Mouse (Mus musculus): ENCODE measurements around the gene Crhbp.

The Crhbp gene

GRCm38 (mm10) chr13:95444824-95445223 lies at the start of gene Crhbp:
Gene Crhbp, minus strand, starts transcription at chr13:95444924.
- in situ Hi-C loops (cut with MboI; ENCODE audit: low sequenced_read_pairs), result no loop called here

GRCm38 (mm10) chr13:95493296-95493695 lies 48.6 kb upstream of the Crhbp start:
- in situ Hi-C loops (cut with MboI; ENCODE audit: low sequenced_read_pairs), result no loop called here

GRCm38 (mm10) chr13:95491327-95491726 lies 46.6 kb upstream of the Crhbp start:
- in situ Hi-C loops (cut with MboI; ENCODE audit: low sequenced_read_pairs), result no loop called here

- in situ Hi-C loops (cut with MboI; ENCODE audit: low sequenced_read_pairs), result no loop called here
These were observed 39.9 kb upstream of the Crhbp start for GRCm38 (mm10) chr13:95484664-95485063.

- in situ Hi-C loops (cut with MboI; ENCODE audit: low sequenced_read_pairs), result no loop called here
These were observed 36.7 kb upstream of the Crhbp start for GRCm38 (mm10) chr13:95481428-95481827.

DNA sequence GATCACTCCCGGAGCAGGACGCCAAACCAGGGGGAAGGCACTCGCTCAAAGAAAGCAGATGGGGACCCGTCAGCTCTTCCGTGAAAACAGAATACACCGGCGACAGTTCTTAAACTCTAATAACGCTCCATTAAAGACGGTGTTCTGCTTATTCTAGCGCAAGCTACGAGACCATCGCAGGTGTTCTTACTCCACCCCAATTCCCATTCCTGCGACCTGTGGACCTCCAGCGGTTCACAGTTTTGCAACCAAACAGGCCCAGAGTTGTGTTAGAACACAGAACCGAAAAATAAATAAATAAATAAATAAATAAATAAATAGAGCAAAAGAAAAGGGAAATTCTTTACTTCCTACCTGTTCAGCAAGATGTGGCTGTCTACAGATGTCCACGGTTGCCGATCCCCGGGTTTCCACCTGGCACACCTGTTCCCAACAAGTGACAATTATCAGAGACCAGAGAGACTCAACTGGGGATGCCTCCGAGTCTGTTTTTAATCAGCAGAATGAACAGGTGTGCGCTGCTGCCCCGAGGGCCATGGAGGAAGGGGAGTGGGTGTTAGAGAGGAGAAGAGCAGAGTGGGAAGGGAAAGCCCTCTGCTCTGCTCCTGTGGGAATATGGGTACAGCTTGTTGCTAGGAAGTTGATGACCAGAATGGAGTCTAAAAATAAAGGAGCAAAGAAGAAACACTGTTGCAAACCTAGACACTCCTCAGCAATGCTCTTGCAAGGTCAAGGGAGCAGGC lies 34.1 kb upstream of the Crhbp start, which contains the start of gene S100z:
Gene S100z (minus strand): TSS at position 51 of the 743 bp plus-strand sequence.
- in situ Hi-C loops (cut with MboI; ENCODE audit: low sequenced_read_pairs), result no loop called here

GRCm38 (mm10) chr13:95477173-95477572 lies 32.4 kb upstream of the Crhbp start:
- in situ Hi-C loops (cut with MboI; ENCODE audit: low sequenced_read_pairs), result no loop called here

- in situ Hi-C loops (cut with MboI; ENCODE audit: low sequenced_read_pairs), result no loop called here
These were observed 30.4 kb upstream of the Crhbp start for GRCm38 (mm10) chr13:95475124-95475523.

DNA sequence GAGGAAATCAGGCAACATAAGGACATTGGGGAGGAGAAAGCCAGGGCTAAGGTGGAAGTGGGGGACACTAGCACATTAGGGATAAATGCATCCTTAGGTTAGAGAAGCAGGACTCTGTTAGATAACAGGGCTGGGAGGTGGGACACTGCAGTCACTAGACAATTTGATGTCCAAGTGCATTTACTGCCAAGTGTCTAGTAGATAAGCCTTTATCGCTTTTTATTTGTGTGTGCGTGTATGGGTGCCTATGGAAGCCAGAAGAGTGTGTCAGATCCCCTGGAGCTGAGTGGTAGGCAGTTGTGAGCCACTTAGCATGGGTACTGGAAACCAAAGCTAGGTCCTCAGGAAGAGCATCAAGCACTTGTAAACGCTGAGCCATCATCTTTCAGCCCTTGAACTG lies 29.6 kb upstream of the Crhbp start:
- in situ Hi-C loops (cut with MboI; ENCODE audit: low sequenced_read_pairs), result loop anchor here (5.0 kb wide), 1 partner anchor 87 kb away; no protein-coding TSS in a partner anchor

- in situ Hi-C loops (cut with MboI; ENCODE audit: low sequenced_read_pairs), result loop anchor here (5.0 kb wide), 1 partner anchor 84 kb away; no protein-coding TSS in a partner anchor
These were observed 26.2 kb upstream of the Crhbp start for GRCm38 (mm10) chr13:95470970-95471369.

DNA sequence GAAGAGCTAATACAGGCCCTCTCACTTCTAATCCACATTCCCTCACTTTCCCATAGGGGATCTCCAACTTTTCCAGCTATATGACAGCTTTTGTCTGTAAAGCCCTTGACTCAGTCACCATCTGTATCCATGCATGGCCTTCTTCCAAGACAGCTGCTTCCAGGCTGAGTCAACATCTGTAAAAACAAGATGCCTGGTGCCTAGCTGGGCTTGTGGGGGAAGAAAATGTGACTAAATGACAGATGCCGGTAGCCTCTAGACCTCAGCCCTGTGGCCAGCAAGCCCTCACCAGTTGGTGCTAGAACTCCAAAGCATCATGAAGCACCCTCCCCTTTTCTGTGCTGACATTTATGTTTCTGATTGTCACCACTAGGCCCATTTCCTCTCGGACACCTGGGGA lies 6.8 kb upstream of the Crhbp start:
- in situ Hi-C loops (cut with MboI; ENCODE audit: low sequenced_read_pairs), result no loop called here

DNA sequence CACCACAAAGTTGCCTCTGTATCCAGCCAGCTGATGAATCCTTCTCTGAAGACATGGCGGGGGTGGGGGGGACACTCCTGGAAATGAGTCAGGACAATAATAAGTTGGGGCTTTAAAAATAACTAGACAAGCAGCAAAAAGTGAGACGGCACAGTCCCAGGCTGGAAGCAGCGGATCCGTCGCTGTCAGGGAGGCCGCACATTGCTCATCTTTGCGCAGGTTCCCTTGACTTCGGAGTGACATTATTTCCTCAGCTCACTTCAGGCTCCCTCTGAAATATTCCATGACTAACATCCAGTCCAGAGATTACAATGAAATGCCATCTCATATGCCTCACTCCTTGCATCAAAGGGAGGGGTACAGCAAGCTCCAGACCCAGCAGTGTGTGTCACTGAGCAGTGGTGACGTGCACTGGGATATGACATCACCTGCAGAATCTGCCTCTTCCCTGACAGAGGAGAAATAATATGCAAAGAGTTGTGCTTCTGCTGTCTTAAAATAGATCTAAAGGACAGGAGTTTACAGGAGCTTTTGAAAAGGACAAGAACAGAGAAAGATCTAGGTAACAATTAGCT lies 6.0 kb upstream of the Crhbp start:
- in situ Hi-C loops (cut with MboI; ENCODE audit: low sequenced_read_pairs), result no loop called here

- in situ Hi-C loops (cut with MboI; ENCODE audit: low sequenced_read_pairs), result no loop called here
These were observed 5.0 kb upstream of the Crhbp start for GRCm38 (mm10) chr13:95449730-95450129.

GRCm38 (mm10) chr13:95444291-95444690 lies 433 bp downstream of the Crhbp start:
- in situ Hi-C loops (cut with MboI; ENCODE audit: low sequenced_read_pairs), result no loop called here

DNA sequence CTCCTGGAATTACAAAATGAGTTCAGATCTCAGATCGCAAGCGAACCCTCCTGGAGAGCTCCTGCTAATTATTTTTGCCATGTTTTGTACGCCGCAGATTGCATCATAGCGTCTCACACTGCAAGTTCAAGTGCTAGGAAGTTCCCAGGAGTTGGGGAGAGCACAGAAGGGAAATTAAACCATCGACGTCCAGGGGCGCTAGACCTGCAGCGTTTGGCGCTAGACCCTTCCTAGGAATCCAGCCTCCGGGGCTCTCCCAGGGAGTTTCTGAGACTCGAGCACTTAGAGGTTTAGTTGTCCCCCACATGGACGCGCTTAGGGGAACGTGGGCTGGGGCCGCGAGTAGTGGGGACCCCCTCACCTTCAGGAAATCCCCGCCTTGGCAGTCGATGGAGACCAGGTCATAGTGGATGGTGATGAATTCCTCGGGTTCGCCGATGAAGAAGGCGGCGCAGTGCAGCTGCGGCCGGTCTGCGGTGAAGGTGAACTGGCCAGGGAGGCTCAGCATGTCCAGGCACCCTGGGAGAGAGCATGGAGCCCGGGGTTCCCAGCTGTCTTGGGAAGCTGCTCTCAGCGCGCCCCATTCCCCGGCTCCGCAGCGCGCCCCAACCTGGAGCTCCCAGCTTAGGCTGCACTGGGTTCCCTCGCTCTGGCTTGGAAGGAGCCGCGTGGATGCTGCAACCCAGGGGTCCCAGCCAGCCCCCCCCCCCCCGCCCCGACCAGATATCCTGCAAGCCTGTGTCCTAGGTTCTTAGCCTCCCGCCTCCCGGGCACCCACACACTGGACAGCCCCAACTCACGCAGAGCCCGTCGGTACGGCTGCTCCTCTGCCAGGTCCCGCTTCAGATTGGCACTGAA lies 1.1 kb downstream of the Crhbp start:
- in situ Hi-C loops (cut with MboI; ENCODE audit: low sequenced_read_pairs), result no loop called here

GRCm38 (mm10) chr13:95442901-95443300 lies 1.8 kb downstream of the Crhbp start:
- in situ Hi-C loops (cut with MboI; ENCODE audit: low sequenced_read_pairs), result no loop called here

GRCm38 (mm10) chr13:95439569-95439968 lies 5.2 kb downstream of the Crhbp start:
- in situ Hi-C loops (cut with MboI; ENCODE audit: low sequenced_read_pairs), result no loop called here

DNA sequence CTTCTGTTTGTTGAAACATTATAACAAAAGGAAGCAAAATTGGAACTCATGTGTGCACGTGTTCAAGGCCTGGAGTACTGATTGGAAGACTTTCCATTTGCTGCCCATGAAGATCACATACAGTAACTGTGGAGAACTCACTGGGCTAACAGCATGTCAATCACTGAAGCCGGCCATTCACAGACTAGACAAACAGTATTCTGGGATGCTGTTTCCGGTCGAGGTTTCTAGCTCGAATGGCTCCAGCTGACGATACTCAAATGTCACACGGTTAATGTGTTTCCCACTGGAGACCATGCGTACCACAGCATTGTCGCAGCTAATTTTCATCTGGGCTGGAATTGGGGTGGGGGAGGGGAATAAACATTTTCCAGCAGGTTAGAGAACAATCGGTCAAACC lies 13.0 kb downstream of the Crhbp start:
- in situ Hi-C loops (cut with MboI; ENCODE audit: low sequenced_read_pairs), result no loop called here

- in situ Hi-C loops (cut with MboI; ENCODE audit: low sequenced_read_pairs), result no loop called here
These were observed 17.2 kb downstream of the Crhbp start for GRCm38 (mm10) chr13:95427499-95427898.

GRCm38 (mm10) chr13:95426421-95426820 lies 18.3 kb downstream of the Crhbp start:
- in situ Hi-C loops (cut with MboI; ENCODE audit: low sequenced_read_pairs), result no loop called here

DNA sequence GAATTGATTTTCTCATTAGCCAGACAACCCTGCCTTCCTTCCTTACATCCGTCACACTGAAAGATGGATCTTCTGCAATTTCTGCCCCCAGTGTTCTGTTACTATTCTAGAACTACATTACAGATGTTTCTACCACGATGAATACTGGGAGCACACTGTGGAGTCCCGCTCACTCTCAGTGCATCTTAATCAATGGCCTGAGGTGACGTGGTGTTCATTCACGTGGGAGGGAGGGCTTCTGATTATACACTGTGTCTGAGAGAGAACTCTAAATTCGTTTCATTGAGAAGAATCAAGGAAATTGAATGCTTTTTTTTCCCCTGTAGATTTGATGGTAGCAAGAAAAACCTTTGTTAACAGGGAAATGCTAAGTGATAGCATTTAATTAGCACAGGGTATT lies 19.2 kb downstream of the Crhbp start:
- in situ Hi-C loops (cut with MboI; ENCODE audit: low sequenced_read_pairs), result no loop called here

DNA sequence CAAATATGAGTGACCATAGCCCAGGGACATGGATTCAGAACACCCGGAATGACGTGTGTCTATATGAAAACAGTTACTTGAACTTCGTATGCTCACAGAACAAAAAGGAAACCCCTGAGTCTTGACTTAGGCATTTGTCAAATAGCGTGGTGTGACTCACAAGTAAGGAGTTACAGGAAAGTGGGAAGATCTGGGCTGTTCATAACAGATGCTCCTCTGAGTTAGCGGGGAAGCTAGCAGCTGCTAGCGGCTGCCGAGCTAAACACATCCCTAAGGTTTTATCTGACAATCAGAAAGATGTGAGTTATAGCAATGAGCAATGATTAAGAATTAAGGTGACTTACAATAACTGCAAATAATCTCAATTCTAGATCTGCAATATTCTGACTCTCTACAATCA lies 19.8 kb downstream of the Crhbp start:
- in situ Hi-C loops (cut with MboI; ENCODE audit: low sequenced_read_pairs), result no loop called here

Data from CH12F3 (cell line).